Mouse (Mus musculus) G1E (cell line): ENCODE measurements at regions not wholly inside any gene's neighbourhood (a gene's known extent, or its start where the extent isn't known, plus 50 kb on each side); places are given as distances from the start of the nearest gene placed in this dataset.

Source experiments
- ATAC-seq: 2 replicates; pipeline ENCODE4 v1.8.0; 2016; ENCODE audit warnings: mild to moderate bottlenecking; ENCODE audit not compliant: insufficient number of reproducible peaks, poor library complexity, low FRiP score, severe bottlenecking; ENCODE audit errors: extremely low read depth
- DNase-seq: peaks from one replicate; pipeline ENCODE4 v3.0.0; 2012; ENCODE audit warnings: low spot score
- H3K27me3 ChIP-seq: 2 replicates; pipeline ENCODE4 v1.6.1; 2012; ENCODE audit warnings: mild to moderate bottlenecking, low read length, inconsistent platforms; ENCODE audit not compliant: insufficient read depth
- H3K36me3 ChIP-seq: replicated peaks from 2 replicates; pipeline ENCODE3; 2012; ENCODE audit warnings: mild to moderate bottlenecking, inconsistent platforms
- H3K4me1 ChIP-seq: 2 replicates; pipeline ENCODE4 v1.6.1; 2012; ENCODE audit warnings: low read depth, low read length, inconsistent platforms, mixed read lengths; ENCODE audit not compliant: insufficient read depth
- H3K4me3 ChIP-seq: 2 replicates; pipeline ENCODE4 v1.5.1; 2012; ENCODE audit warnings: low read depth, mild to moderate bottlenecking, inconsistent platforms, low read length, moderate library complexity, mixed read lengths
- H3K9me3 ChIP-seq: replicated peaks from 2 replicates; pipeline ENCODE4 v1.6.1; 2012; ENCODE audit warnings: inconsistent platforms
- CTCF ChIP-seq: IDR thresholded peaks from 2 replicates; pipeline ENCODE4 v1.5.1; 2012; ENCODE audit warnings: low read depth, low read length, inconsistent platforms, mixed read lengths
- GATA1 ChIP-seq: IDR thresholded peaks from 2 replicates; pipeline ENCODE4 v1.6.1; 2012; ENCODE audit warnings: borderline replicate concordance, low read length, inconsistent platforms, mixed read lengths
- GATA2 ChIP-seq: IDR thresholded peaks from 2 replicates; pipeline ENCODE4 v1.6.1; 2012; ENCODE audit warnings: low read depth, low read length, inconsistent platforms, borderline replicate concordance
- POLR2AphosphoS5 ChIP-seq: IDR thresholded peaks from 2 replicates; pipeline ENCODE4 v1.6.1; 2012; ENCODE audit warnings: low read depth, low read length, inconsistent platforms; ENCODE audit not compliant: insufficient replicate concordance
- TAL1 ChIP-seq: conservative IDR thresholded peaks from 2 replicates; pipeline ENCODE4 v1.6.1; 2012; ENCODE audit warnings: low read depth, low read length, inconsistent platforms, mixed read lengths

DNA sequence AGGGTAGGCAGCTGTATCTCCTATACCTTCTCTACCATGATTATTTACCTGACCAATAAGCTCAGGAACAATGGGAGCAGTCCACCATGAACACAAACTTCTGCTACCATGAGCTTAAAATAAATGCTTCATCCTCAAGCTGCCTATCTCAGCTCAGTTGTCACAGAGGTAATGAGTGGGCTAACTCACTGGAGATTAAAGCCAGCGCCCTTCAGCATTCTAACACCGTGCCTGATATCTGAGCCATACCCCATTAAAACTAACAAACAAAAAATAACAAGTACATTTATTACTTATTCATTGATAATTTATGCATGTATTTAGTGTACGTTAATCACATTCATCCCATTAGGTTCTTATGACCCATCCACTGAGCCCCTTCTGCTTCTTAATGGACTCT is 128.6 kb downstream of the Klf5 start:
- peaks cover 39% of the 10 kb centered on the region for H3K9me3 ChIP-seq
- no peaks in the 10 kb centered on the region for H3K36me3 ChIP-seq
- H3K4me3 ChIP-seq = no peak overlapping the region
- DNase-seq (no peak), ATAC-seq (no peak)
- no peaks in the 10 kb centered on the region for H3K4me1 ChIP-seq
- no peaks in the 10 kb centered on the region for H3K27me3 ChIP-seq
- no peak for TF ChIP-seq GATA2
- TF ChIP-seq CTCF = no peak
- no peak for TF ChIP-seq GATA1

DNA sequence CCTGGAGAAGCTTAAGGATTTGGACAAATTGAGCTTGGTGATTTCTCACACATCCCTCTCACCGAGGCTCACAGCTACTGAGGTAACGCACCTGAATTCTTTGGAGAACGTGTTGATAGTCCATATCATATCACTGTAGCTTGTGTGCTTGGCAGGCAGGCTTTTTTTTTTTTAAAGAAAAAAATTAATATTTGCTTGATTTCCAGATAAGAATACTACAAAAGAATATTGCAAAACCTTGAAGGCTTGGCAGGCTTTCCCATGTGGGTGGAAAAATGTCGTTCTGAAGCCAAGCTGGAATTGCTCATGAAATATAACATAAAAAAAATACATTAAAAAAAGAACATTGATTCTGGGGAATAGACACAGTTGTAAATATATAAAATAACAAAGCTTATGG is 131.8 kb downstream of the Klf5 start:
- H3K4me1 ChIP-seq = no peaks in the 10 kb centered on the region
- DNase-seq = no peak
- no peaks in the 10 kb centered on the region for H3K27me3 ChIP-seq
- TF ChIP-seq TAL1 (no peak), GATA1 (no peak), POLR2AphosphoS5 (no peak), GATA2 (no peak), CTCF (no peak)
- H3K36me3 ChIP-seq = no peaks in the 10 kb centered on the region
- H3K4me3 ChIP-seq = no peak overlapping the region
- H3K9me3 ChIP-seq = peaks cover 49% of the 10 kb centered on the region
- no peak for ATAC-seq

DNA sequence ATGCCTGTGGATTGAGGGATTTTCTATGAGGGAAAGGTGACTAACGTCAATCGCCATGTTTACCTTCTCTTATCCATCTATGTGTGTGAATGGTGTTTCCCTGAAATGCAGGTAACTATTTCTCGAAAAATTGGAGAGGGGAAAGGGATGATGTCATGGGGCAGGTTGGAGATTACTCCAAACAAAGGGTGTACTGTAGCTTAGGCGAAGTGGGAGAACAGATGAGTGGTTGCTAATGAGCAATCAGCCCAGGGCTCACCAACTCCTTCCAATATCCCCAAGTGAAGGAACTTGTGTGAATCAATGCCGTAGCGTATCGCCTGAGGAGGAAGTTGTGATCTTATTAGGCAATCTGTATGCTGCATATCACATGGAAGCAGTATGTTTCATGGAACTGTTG is 133.2 kb downstream of the Klf5 start:
- H3K4me1 ChIP-seq = no peaks in the 10 kb centered on the region
- DNase-seq (no peak), ATAC-seq (no peak)
- H3K27me3 ChIP-seq = no peaks in the 10 kb centered on the region
- no peak for TF ChIP-seq GATA1
- peaks cover 47% of the 10 kb centered on the region for H3K9me3 ChIP-seq
- no peaks in the 10 kb centered on the region for H3K36me3 ChIP-seq
- H3K4me3 ChIP-seq = no peak overlapping the region

DNA sequence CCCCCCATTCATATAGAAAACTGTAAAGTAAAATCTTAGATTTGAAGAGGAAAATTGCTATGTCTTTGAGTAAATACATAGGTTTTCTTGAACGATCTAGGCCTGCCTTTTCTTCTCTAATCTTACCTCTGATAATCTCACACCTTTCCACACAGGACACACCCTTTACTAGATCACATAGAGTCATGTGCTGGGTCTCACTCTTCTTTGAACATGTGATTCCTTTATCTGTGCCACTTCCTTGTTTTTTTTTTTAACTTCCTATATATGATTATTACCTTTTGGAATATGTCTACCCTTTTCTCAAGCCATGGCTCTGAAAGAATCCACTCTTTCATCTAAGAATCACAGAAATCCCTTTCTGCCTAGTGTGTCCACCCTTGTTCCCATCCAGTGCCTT is 136.2 kb downstream of the Klf5 start:
- TF ChIP-seq CTCF = no peak
- TF ChIP-seq POLR2AphosphoS5 = no peak
- no peak for TF ChIP-seq TAL1
- TF ChIP-seq GATA1 = no peak
- TF ChIP-seq GATA2 = no peak
- Histone ChIP-seq H3K4me3 (no peak overlapping the region), H3K36me3 (no peaks in the 10 kb centered on the region), H3K4me1 (no peaks in the 10 kb centered on the region), H3K27me3 (no peaks in the 10 kb centered on the region), H3K9me3 (peaks cover 42% of the 10 kb centered on the region)
- ATAC-seq (no peak), DNase-seq (no peak)

DNA sequence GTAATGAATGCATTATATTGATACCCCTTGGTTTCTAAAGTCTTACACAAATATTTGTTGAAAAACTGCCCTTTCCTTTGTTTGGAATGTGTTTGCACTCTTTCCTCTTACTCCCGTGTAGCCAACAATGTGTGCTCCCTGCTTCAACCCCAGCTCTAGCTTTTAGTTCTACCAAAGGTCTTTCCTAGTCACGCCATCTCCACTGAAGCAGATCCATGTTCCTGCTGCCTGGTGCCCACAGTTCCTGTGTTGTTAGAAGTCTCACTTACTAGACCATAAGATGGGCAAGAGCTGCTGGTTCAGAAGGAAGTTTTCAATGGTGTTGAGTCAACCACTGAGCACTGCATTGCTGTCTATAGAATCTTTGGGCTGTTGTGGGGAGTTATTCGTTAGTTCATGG is 137.0 kb downstream of the Klf5 start:
- H3K36me3 ChIP-seq = no peaks in the 10 kb centered on the region
- H3K27me3 ChIP-seq = no peaks in the 10 kb centered on the region
- DNase-seq (no peak), ATAC-seq (no peak)
- H3K9me3 ChIP-seq = peaks cover 41% of the 10 kb centered on the region
- no peaks in the 10 kb centered on the region for H3K4me1 ChIP-seq
- TF ChIP-seq GATA1 = no peak
- no peak for TF ChIP-seq POLR2AphosphoS5
- TF ChIP-seq CTCF = no peak
- no peak for TF ChIP-seq GATA2
- TF ChIP-seq TAL1 = no peak
- no peak overlapping the region for H3K4me3 ChIP-seq

DNA sequence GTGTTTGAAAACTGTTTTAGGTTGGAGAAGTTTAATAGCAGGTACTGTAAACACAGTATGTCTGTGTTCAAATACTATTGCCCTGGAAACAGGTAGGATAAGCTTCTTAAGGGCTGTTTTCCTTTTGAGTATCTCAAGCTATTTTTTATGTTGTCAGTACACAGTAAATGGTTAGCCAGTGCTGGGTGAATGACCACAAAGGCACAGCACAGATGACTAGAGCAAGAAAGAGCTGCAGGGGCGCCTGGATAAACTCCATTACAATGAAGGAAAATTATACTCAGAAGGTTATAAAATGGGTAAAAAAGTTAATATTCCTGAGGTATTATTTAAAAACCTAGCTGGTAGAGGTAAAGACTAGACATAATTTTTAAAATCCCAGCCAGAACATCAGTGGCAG is 137.6 kb downstream of the Klf5 start:
- no peak for ATAC-seq

DNA sequence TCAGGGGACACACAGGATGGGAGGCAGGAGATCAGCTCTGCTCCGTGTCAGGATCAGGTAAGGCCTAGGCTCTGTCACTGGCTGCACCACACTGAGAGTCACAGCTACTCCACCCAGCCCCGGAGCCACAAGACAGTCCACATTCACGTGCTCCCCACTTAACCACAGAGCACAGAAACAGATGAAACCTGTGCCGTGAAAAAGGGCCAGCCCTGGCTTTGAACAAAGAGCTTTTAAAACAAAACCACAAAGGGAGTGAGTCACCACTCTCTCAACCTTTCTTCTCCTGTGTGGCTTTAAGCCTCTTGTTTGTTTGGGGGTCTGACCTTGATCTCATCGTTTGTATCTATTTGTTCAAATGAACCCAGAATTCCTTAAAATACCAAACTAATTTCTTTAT is 150.6 kb downstream of the Klf5 start:
- DNase-seq (no peak), ATAC-seq (no peak; the same call in 1 of the 2 replicates)
- no peaks in the 10 kb centered on the region for H3K4me1 ChIP-seq
- TF ChIP-seq CTCF (no peak), TAL1 (no peak), POLR2AphosphoS5 (no peak)
- H3K36me3 ChIP-seq = no peaks in the 10 kb centered on the region
- peaks cover 28% of the 10 kb centered on the region for H3K9me3 ChIP-seq
- no peak overlapping the region for H3K4me3 ChIP-seq
- H3K27me3 ChIP-seq = no peaks in the 10 kb centered on the region

More for the DNA sequence above, 137.6 kb downstream of the Klf5 start:
- no peaks in the 10 kb centered on the region for H3K4me1 ChIP-seq
- no peak overlapping the region for H3K4me3 ChIP-seq
- TF ChIP-seq TAL1 (no peak), POLR2AphosphoS5 (no peak), CTCF (no peak), GATA1 (no peak), GATA2 (no peak)
- H3K36me3 ChIP-seq = no peaks in the 10 kb centered on the region
- DNase-seq = no peak
- H3K27me3 ChIP-seq = no peaks in the 10 kb centered on the region
- peaks cover 42% of the 10 kb centered on the region for H3K9me3 ChIP-seq
